Mouse (Mus musculus): ENCODE results near the gene Samd3. TPM values are rescaled to one million over a fixed set of nuclear protein-coding genes. Genes with fewer than 3 reads are reported as not detected.

Samd3 gene
- not detected for total RNA-seq (2021)

- intact Hi-C loops (cut with DNase I), result no loop called here
- no peak for DNase-seq
Observed at GRCm38 (mm10) chr10:26229488-26229887, at the start of gene Samd3. Gene Samd3 (plus strand): TSS chr10:26229707.

- intact Hi-C loops (cut with DNase I), result no loop called here
- no peak for DNase-seq
Observed at GRCm38 (mm10) chr10:26185289-26185688, 44.2 kb upstream of the Samd3 start.

- DNase-seq, result no peak
- intact Hi-C loops (cut with DNase I), result no loop called here
Observed at GRCm38 (mm10) chr10:26190811-26191210, 38.7 kb upstream of the Samd3 start.

GRCm38 (mm10) chr10:26194892-26195291, 34.6 kb upstream of the Samd3 start:
- DNase-seq, result no peak
- intact Hi-C loops (cut with DNase I), result no loop called here

GRCm38 (mm10) chr10:26202708-26203368, 26.7 kb upstream of the Samd3 start:
- intact Hi-C loops (cut with DNase I), result no loop called here
- no peak for DNase-seq

- DNase-seq, result no peak
- intact Hi-C loops (cut with DNase I), result no loop called here
Observed at GRCm38 (mm10) chr10:26220729-26221128, 8.8 kb upstream of the Samd3 start.

- no peak for DNase-seq
- intact Hi-C loops (cut with DNase I), result no loop called here
Observed at GRCm38 (mm10) chr10:26226241-26226640, 3.3 kb upstream of the Samd3 start.

- intact Hi-C loops (cut with DNase I), result no loop called here
- DNase-seq, result no peak
Observed at GRCm38 (mm10) chr10:26226734-26227133, 2.8 kb upstream of the Samd3 start.

- no peak for DNase-seq
- intact Hi-C loops (cut with DNase I), result no loop called here
Observed at GRCm38 (mm10) chr10:26228187-26228586, 1.3 kb upstream of the Samd3 start.

- no peak for DNase-seq
- intact Hi-C loops (cut with DNase I), result no loop called here
Observed at GRCm38 (mm10) chr10:26232071-26232653, 2.7 kb downstream of the Samd3 start.

- no peak for DNase-seq
- intact Hi-C loops (cut with DNase I), result no loop called here
Observed at GRCm38 (mm10) chr10:26238559-26238958, 9.1 kb downstream of the Samd3 start.

GRCm38 (mm10) chr10:26239090-26239489, 9.6 kb downstream of the Samd3 start:
- intact Hi-C loops (cut with DNase I), result no loop called here
- DNase-seq, result no peak

- DNase-seq, result no peak
- intact Hi-C loops (cut with DNase I), result no loop called here
Observed at GRCm38 (mm10) chr10:26243203-26243602, 13.7 kb downstream of the Samd3 start.

- no peak for DNase-seq
- intact Hi-C loops (cut with DNase I), result no loop called here
Observed at GRCm38 (mm10) chr10:26244466-26244865, 15.0 kb downstream of the Samd3 start.

- intact Hi-C loops (cut with DNase I), result no loop called here
Observed at GRCm38 (mm10) chr10:26249426-26250165, 20.1 kb downstream of the Samd3 start.

GRCm38 (mm10) chr10:26259908-26260307, 30.4 kb downstream of the Samd3 start:
- no peak for DNase-seq
- intact Hi-C loops (cut with DNase I), result no loop called here

More at GRCm38 (mm10) chr10:26249426-26250165, 20.1 kb downstream of the Samd3 start:
- no peak for DNase-seq

GRCm38 (mm10) chr10:26263744-26264459, 34.4 kb downstream of the Samd3 start:
- intact Hi-C loops (cut with DNase I), result no loop called here
- no peak for DNase-seq

GRCm38 (mm10) chr10:26275414-26275813, 45.9 kb downstream of the Samd3 start:
- intact Hi-C loops (cut with DNase I), result no loop called here
- no peak for DNase-seq

GRCm38 (mm10) chr10:26280009-26280408, 50.5 kb downstream of the Samd3 start:
- DNase-seq, result no peak
- intact Hi-C loops (cut with DNase I), result no loop called here

- intact Hi-C loops (cut with DNase I), result no loop called here
- no peak for DNase-seq
Observed at GRCm38 (mm10) chr10:26287136-26287535, 57.6 kb downstream of the Samd3 start.

- intact Hi-C loops (cut with DNase I), result no loop called here
- no peak for DNase-seq
Observed at GRCm38 (mm10) chr10:26297200-26297599, 67.7 kb downstream of the Samd3 start.

All from heart, postnatal 10 days (tissue).